In genomic region chr17:83732801-83733200, GRCm38 (mm10) we compare ENCODE assay signal across 8 mouse cellular contexts. TPM values are rescaled to one million over a fixed set of nuclear protein-coding genes. Genes with fewer than 3 reads are reported as not detected.
A peak's percentile ranks its signal among the peaks of the same experiment; 100 is the strongest.
DNase-seq lines count a peak whose midpoint lies in the region; ATAC-seq and TF ChIP-seq lines count a peak whose summit lies in the region.

No protein-coding gene starts in this region.

- no peaks in the 10 kb centered on the region for H3K27me3 ChIP-seq in intestine, postnatal 0 days (replicated peaks; ENCODE audit: control insufficient read depth, insufficient read depth, low read length)
- H3K27me3 ChIP-seq in intestine, embryonic 16.5 days (replicated peaks; ENCODE audit: control insufficient read depth, insufficient read depth, low read length): no peaks in the 10 kb centered on the region
- H3K27me3 ChIP-seq in E14TG2a.4 (ENCODE audit: insufficient read depth, low read length): no peaks in the 10 kb centered on the region

- H3K9me3 ChIP-seq in intestine, postnatal 0 days (ENCODE audit: control insufficient read depth): no peaks in the 10 kb centered on the region
- H3K9me3 ChIP-seq in intestine, embryonic 16.5 days (ENCODE audit: control insufficient read depth, low read length): no peaks in the 10 kb centered on the region
- no peaks in the 10 kb centered on the region for H3K9me3 ChIP-seq in E14TG2a.4 (ENCODE audit: low read length)

- no peaks in the 10 kb centered on the region for H3K4me1 ChIP-seq in intestine, postnatal 0 days (replicated peaks; ENCODE audit: control insufficient read depth, insufficient read depth, low read length)
- 0 out of 2 replicates have a peak, but pooled peaks cover 6% of the 10 kb centered on the region for H3K4me1 ChIP-seq in intestine, embryonic 16.5 days (ENCODE audit: control insufficient read depth, insufficient read depth, low read length)
- peaks cover 90% of the 10 kb centered on the region for H3K4me1 ChIP-seq in E14TG2a.4 (replicated peaks; ENCODE audit: low read depth, low read length)

- no peak overlapping the region for H3K4me2 ChIP-seq in intestine, postnatal 0 days (replicated peaks; ENCODE audit: low read depth)
- no peak overlapping the region for H3K4me2 ChIP-seq in intestine, embryonic 16.5 days (ENCODE audit: low read depth, low read length)

- H3K9ac ChIP-seq in intestine, postnatal 0 days (ENCODE audit: low read depth, low read length): no peak overlapping the region
- no peak overlapping the region for H3K9ac ChIP-seq in intestine, embryonic 16.5 days (ENCODE audit: low read depth, low read length)

- no peak overlapping the region for H3K4me3 ChIP-seq in intestine, postnatal 0 days (ENCODE audit: low read depth, low read length)
- no peak overlapping the region for H3K4me3 ChIP-seq in intestine, embryonic 16.5 days (ENCODE audit: low read length)
- H3K4me3 ChIP-seq in E14TG2a.4 (replicated peaks; ENCODE audit: low read length): peak overlapping the region; percentile 63; the same call in 1 of the 2 replicates

- H3K36me3 ChIP-seq in intestine, postnatal 0 days (ENCODE audit: control insufficient read depth, insufficient read depth): no peaks in the 10 kb centered on the region
- no peaks in the 10 kb centered on the region for H3K36me3 ChIP-seq in intestine, embryonic 16.5 days (ENCODE audit: control insufficient read depth, insufficient read depth, low read length)
- peaks cover 20% of the 10 kb centered on the region; the same call in 1 of the 2 replicates for H3K36me3 ChIP-seq in E14TG2a.4 (ENCODE audit: insufficient read depth, low read length)

- H3K27ac ChIP-seq in intestine, postnatal 0 days (ENCODE audit: low read depth, low read length): no peak overlapping the region
- no peak overlapping the region for H3K27ac ChIP-seq in intestine, embryonic 16.5 days (ENCODE audit: low read length)

- ATAC-seq in intestine, postnatal 0 days: no peak
- no peak for ATAC-seq in intestine, embryonic 16.5 days
- peak; percentile 65 for ATAC-seq in megakaryocyte-erythroid progenitor cell, adult 5-6 weeks (replicated peaks; ENCODE audit: low FRiP score, low TSS enrichment, poor library complexity, severe bottlenecking)

- peak; percentile 89 for TF ChIP-seq CTCF in intestine, postnatal 0 days (IDR thresholded peaks at IDR 0.05; ENCODE audit: low read depth)
- peak; percentile 97 for TF ChIP-seq CTCF in E14TG2a.4 (conservative IDR thresholded peaks at IDR 0.05; ENCODE audit: low read length)

- WGBS in intestine, postnatal 0 days: 53% methylated on average over 5 of the region's 5 CpGs
- WGBS in intestine, embryonic 16.5 days: 55% methylated on average over 5 of the region's 5 CpGs

- DNase-seq in c-Kit-positive CD71-negative TER-119-negative erythroid progenitor cells, embryonic 14.5 days (ENCODE audit: low read depth): peak; percentile 78
- DNase-seq in gastrocnemius, adult 18-20 months (ENCODE audit: low spot score): peak; percentile 38
- DNase-seq in kidney, postnatal 36 days: peak; percentile 57 to 88
- DNase-seq in thymus, postnatal 10 days (ENCODE audit: low spot score in 2 of 2): peak; percentile 67 to 85

RNA-seq across cellular contexts. Expression of gene Mta3, which starts 26.8 kb away (rescaled TPM):
- polyA plus RNA-seq in intestine, postnatal 0 days (2015; fragmentation: Nextera tagmentation; extraction: Ambion mirVana): 29.8 and 30.2 TPM in 2 replicates
- polyA plus RNA-seq in intestine, embryonic 16.5 days (2015; fragmentation: Nextera tagmentation; extraction: Ambion mirVana): 33.2 and 35.0 TPM in 2 replicates
- total RNA-seq in gastrocnemius, adult 18-20 months (2021): 1 to 10 TPM; 7.9 to 8.4 TPM
- total RNA-seq in megakaryocyte-erythroid progenitor cell, adult 5-6 weeks (2014; fragmentation: Nextera tagmentation): 76.4 and 86.3 TPM in 2 replicates
- total RNA-seq in megakaryocyte-erythroid progenitor cell, adult 5-6 weeks (2017): 68.2 and 77.5 TPM in 2 replicates

Comparison
In these comparisons a context has a peak if more than half of its experiments do, and no peak if none do; other contexts are left out.
1. RNA of gene Mta3, which starts 26.8 kb away (total RNA-seq): 68.2 to 86.3 TPM in megakaryocyte-erythroid progenitor cell, adult 5-6 weeks; 7.9 to 8.4 TPM in gastrocnemius, adult 18-20 months; every median in the first group is over 4 times any median in the second.
2. Peak in every context shown above with its lines, with median percentiles within 50 percentile points of each other: DNase-seq.